Mouse (Mus musculus): ENCODE results near the gene Prps1l1.

The Prps1l1 gene

DNA sequence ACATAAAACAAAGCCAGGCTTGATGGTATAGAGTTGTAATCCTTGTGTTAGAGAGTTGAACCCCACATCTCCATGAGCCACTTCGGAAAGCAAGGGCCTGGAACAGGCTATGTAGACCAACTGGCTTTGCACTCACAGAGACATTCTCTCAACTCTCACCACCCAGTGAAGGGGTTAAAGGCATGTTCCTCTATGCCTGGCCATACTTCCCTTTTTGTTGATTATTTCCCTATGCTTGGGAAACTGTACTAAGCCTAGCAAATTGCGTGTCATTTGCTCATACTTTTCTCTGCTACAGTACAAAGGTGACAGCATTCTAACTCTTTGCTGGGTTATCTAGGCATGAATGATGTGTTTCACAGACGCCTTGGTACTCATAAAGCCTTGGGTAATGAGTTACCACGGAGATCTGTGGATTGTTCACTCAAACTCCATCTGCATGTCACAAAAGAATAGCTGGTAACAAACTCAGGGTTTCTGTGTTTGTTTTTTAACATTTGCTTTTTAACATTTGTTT lies 41.4 kb downstream of the Prps1l1 start:
- in situ Hi-C loops (cut with MboI, MseI): no loop called here

DNA sequence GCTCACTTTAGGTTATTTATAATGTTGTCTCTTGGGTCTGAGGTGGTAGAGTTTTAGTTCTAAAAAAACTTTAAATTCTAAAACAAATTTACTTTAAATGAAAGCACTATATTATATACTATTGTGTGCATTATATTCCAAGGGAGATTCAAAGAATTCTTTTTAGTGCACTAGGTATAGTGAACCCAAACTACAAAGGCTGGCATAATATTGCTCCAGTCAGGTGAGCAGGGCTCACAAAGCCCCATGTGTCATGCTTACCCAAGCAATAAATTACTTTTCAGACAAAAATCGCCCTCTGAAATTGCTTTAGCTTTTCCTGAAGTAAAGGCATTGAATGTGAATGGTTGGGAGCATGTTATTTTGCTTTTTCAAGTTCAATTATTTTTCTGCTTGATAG lies 43.0 kb downstream of the Prps1l1 start:
- in situ Hi-C loops (cut with MboI, MseI): no loop called here

Data from T-helper 1 cell (primary cell).